Mouse (Mus musculus) limb, embryonic 10.5 days (tissue): Measurements from ENCODE around the gene Nat8f6. TPM values are rescaled to one million over a fixed set of nuclear protein-coding genes. Genes with fewer than 3 reads are reported as not detected.
"Not testable (repeated sequence)": the region's sequence is repeated elsewhere in the genome, so short reads cannot be mapped to it uniquely, and the experiment has no call there.

Experiments used
- DNase-seq: peaks from one replicate; pipeline ENCODE4 v3.0.0-alpha.2; 2017; ENCODE audit warnings: low spot score
- H3K27ac ChIP-seq: fragments of 300-500 bp; sonication (generic); 2 replicates; pipeline ENCODE4 v1.5.1; 2016; ENCODE audit warnings: mild to moderate bottlenecking
- H3K27me3 ChIP-seq: fragments of 300-500 bp; sonication (generic); 2 replicates; pipeline ENCODE4 v1.6.1; 2016; ENCODE audit warnings: low read depth, mild to moderate bottlenecking; ENCODE audit not compliant: poor library complexity, severe bottlenecking
- H3K36me3 ChIP-seq: fragments of 300-500 bp; sonication (generic); 2 replicates; pipeline ENCODE4 v1.6.1; 2016; ENCODE audit warnings: mild to moderate bottlenecking, moderate library complexity
- H3K4me1 ChIP-seq: fragments of 300-500 bp; sonication (generic); 2 replicates; pipeline ENCODE4 v1.6.1; 2016
- H3K4me3 ChIP-seq: fragments of 300-500 bp; sonication (generic); 2 replicates; pipeline ENCODE4 v1.5.1; 2016; ENCODE audit warnings: mild to moderate bottlenecking, moderate library complexity
- H3K9me3 ChIP-seq: fragments of 300-500 bp; sonication (generic); replicated peaks from 2 replicates; pipeline ENCODE4 v1.6.1; 2016; ENCODE audit warnings: mild to moderate bottlenecking
- WGBS: fragments of 180-500 bp; shearing (Covaris S2); methylation state at CpG from one replicate; pipeline ENCODE4 v1.1.7; 2016; 5-methylcytosine and 5-hydroxymethylcytosine counted together
- polyA plus RNA-seq: library from polyadenylated mRNA; unstranded; fragments of >200 nt; fragmentation: Nextera tagmentation; extraction: Ambion mirVana; gene quantifications from 2 replicates; pipeline ENCODE4 v1.2.1, GENCODE M21; 2016

The Nat8f6 gene
- polyA plus RNA-seq, 1 experiment from 2014 or later: not detected

DNA sequence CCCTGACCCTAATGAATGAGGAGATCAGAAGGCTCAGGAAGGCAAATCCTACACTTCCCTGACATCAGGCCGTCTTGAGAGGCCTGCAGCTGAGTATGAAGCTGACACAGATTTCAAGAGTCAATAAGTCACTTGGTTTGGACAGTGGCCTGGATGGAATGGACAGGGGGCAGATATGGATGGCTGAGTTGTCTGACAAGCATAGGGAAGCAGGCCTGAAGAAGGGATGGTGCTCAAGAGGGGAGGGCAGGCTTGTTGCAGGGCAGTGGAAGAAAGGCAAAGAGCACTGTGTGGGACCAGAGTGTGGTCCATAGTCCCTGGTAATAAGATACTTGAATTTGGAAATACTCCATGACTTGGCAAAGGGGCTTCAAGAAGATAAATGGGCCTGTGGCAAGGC lies 8.7 kb upstream of the Nat8f6 start:
- 47% methylated on average over 1 of the region's 1 CpGs for WGBS
- Histone ChIP-seq H3K27ac (no peak overlapping the region), H3K4me3 (no peak overlapping the region), H3K4me1 (no peaks in the 10 kb centered on the region), H3K36me3 (no peaks in the 10 kb centered on the region), H3K9me3 (no peaks in the 10 kb centered on the region), H3K27me3 (no peaks in the 10 kb centered on the region)
- DNase-seq: no peak

GRCm38 (mm10) chr6:85825886-85826285 lies 5.1 kb upstream of the Nat8f6 start:
- WGBS: 88% methylated on average over 2 of the region's 2 CpGs
- Histone ChIP-seq H3K27ac (no peak overlapping the region), H3K4me1 (no peaks in the 10 kb centered on the region), H3K27me3 (no peaks in the 10 kb centered on the region), H3K4me3 (no peak overlapping the region), H3K36me3 (no peaks in the 10 kb centered on the region), H3K9me3 (no peaks in the 10 kb centered on the region)
- DNase-seq: no peak

- Histone ChIP-seq H3K36me3 (no peaks in the 10 kb centered on the region), H3K27ac (no peak overlapping the region), H3K9me3 (no peaks in the 10 kb centered on the region), H3K4me1 (no peaks in the 10 kb centered on the region), H3K4me3 (no peak overlapping the region), H3K27me3 (no peaks in the 10 kb centered on the region)
- WGBS: 86% methylated on average over 1 of the region's 1 CpGs
- no peak for DNase-seq
These were observed 2.8 kb upstream of the Nat8f6 start for GRCm38 (mm10) chr6:85823382-85824090.

DNA sequence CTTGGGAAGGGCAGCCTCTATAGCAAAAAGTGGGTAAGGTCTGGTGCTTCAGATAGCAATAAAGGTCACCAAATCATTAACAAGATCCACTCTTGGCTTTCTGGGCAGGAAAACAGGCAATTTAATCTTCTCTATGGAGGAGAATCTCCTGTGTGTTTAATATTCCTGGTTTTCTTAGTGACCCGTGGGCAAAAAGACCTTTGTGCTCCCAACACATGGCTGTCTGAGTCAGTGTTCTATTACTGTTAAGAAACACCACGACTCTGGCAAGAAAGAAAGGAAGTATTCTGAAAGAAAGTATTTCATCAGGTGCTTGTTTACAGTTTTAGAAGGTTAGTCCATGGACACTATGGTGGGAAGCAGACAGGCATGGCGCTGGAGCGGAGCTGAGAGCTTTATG lies 1.5 kb upstream of the Nat8f6 start:
- 88% methylated on average over 4 of the region's 4 CpGs for WGBS
- no peaks in the 10 kb centered on the region for H3K4me1 ChIP-seq

DNA sequence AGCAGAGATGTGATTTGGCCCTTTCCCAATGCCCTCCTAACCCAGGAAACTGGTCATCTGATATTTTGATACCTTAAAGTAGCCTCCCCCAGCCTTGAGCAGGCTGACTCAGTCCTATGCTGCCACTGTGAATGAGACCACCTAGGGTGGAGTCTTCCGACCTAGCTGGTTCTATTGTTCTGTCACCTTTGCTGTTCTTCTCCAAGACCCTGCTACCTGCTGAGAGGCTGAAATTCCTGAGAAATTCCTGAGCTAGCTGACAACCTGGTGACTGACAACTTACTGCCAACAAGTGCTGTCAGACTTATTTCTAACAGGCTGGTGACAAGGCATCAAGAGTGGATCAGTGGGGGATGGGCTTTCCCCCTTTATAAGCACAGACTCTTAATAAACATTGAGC lies 2.4 kb downstream of the Nat8f6 start:
- Histone ChIP-seq H3K27ac (no peak overlapping the region), H3K4me3 (no peak overlapping the region), H3K27me3 (no peaks in the 10 kb centered on the region), H3K4me1 (no peaks in the 10 kb centered on the region), H3K36me3 (no peaks in the 10 kb centered on the region), H3K9me3 (no peaks in the 10 kb centered on the region)
- WGBS: 53% methylated on average over 1 of the region's 1 CpGs
- DNase-seq: no peak

More for the DNA sequence above, 1.5 kb upstream of the Nat8f6 start:
- no peaks in the 10 kb centered on the region for H3K9me3 ChIP-seq
- DNase-seq: no peak
- no peak overlapping the region for H3K27ac ChIP-seq
- H3K4me3 ChIP-seq: no peak overlapping the region
- no peaks in the 10 kb centered on the region for H3K36me3 ChIP-seq
- H3K27me3 ChIP-seq: no peaks in the 10 kb centered on the region

- Histone ChIP-seq H3K4me3 (no peak overlapping the region), H3K27me3 (no peaks in the 10 kb centered on the region), H3K36me3 (no peaks in the 10 kb centered on the region), H3K4me1 (no peaks in the 10 kb centered on the region), H3K9me3 (no peaks in the 10 kb centered on the region), H3K27ac (no peak overlapping the region)
- DNase-seq: no peak
- WGBS: 84% methylated on average over 2 of the region's 2 CpGs
These were observed 7.4 kb downstream of the Nat8f6 start for GRCm38 (mm10) chr6:85813339-85813738.

- not testable (repeated sequence) for H3K27ac ChIP-seq, H3K27me3 ChIP-seq, H3K4me1 ChIP-seq, H3K4me3 ChIP-seq, H3K9me3 ChIP-seq, DNase-seq, H3K36me3 ChIP-seq
- WGBS: 61% methylated on average over 3 of the region's 3 CpGs
These were observed 9.7 kb downstream of the Nat8f6 start for GRCm38 (mm10) chr6:85810942-85811537.

DNA sequence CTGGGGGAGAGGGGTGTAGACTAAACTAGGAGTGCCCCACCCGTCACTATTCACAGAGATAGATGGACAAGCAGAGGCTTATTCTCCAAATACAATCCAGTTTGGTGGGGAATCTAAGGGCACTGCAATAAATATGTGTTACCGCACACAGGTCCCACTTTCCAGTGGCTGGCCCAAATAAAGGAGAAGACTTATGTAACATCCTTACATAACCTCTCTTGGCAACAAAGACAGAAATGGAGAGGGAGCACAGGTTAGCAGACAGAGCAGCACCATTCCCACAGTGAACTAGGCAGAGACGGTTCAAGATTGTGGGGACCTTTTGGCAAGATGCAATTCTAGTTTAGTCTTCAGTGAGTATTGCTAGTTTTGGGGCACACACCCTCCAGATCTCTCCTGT lies 10.2 kb downstream of the Nat8f6 start:
- H3K4me3 ChIP-seq, H3K27me3 ChIP-seq, H3K36me3 ChIP-seq, H3K27ac ChIP-seq, H3K4me1 ChIP-seq, H3K9me3 ChIP-seq, DNase-seq: not testable (repeated sequence)
- WGBS: 92% methylated on average over 3 of the region's 3 CpGs

DNA sequence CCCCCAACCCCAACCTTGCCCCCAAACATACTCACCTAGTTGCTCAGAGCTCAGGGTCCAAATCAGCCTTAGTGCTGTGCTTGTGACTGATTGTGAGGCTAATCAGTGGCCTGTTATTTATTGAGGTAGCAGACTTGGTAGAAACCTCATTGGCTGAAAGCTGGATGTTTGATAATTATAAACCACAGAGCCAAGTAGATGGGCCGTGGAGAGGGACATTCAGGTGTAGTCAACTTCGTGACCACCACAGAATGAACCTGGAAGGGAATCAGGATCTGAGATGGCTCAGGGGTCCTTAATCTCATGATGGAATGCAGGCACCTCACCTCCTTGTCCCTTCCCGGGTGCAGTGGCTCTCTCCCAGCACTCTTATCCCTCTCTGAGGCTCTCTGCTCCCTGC lies 11.0 kb downstream of the Nat8f6 start:
- not testable (repeated sequence) for H3K9me3 ChIP-seq, H3K27ac ChIP-seq, H3K36me3 ChIP-seq, DNase-seq, H3K4me3 ChIP-seq, H3K4me1 ChIP-seq, H3K27me3 ChIP-seq
- 67% methylated on average over 3 of the region's 3 CpGs for WGBS

- H3K4me3 ChIP-seq, H3K27ac ChIP-seq, H3K9me3 ChIP-seq, H3K27me3 ChIP-seq, H3K36me3 ChIP-seq, DNase-seq, H3K4me1 ChIP-seq: not testable (repeated sequence)
- 79% methylated on average over 5 of the region's 5 CpGs for WGBS
These were observed 17.6 kb downstream of the Nat8f6 start for GRCm38 (mm10) chr6:85803180-85803579.

GRCm38 (mm10) chr6:85765532-85765931 lies 55.2 kb downstream of the Nat8f6 start, which contains the start of gene Nat8f3:
TSS of gene Nat8f3 (minus strand) at chr6:85765754.
- not testable (repeated sequence) for H3K9me3 ChIP-seq, H3K4me1 ChIP-seq, H3K27me3 ChIP-seq, H3K27ac ChIP-seq, H3K4me3 ChIP-seq, H3K36me3 ChIP-seq, DNase-seq
- WGBS: 64% methylated on average over 13 of the region's 13 CpGs

DNA sequence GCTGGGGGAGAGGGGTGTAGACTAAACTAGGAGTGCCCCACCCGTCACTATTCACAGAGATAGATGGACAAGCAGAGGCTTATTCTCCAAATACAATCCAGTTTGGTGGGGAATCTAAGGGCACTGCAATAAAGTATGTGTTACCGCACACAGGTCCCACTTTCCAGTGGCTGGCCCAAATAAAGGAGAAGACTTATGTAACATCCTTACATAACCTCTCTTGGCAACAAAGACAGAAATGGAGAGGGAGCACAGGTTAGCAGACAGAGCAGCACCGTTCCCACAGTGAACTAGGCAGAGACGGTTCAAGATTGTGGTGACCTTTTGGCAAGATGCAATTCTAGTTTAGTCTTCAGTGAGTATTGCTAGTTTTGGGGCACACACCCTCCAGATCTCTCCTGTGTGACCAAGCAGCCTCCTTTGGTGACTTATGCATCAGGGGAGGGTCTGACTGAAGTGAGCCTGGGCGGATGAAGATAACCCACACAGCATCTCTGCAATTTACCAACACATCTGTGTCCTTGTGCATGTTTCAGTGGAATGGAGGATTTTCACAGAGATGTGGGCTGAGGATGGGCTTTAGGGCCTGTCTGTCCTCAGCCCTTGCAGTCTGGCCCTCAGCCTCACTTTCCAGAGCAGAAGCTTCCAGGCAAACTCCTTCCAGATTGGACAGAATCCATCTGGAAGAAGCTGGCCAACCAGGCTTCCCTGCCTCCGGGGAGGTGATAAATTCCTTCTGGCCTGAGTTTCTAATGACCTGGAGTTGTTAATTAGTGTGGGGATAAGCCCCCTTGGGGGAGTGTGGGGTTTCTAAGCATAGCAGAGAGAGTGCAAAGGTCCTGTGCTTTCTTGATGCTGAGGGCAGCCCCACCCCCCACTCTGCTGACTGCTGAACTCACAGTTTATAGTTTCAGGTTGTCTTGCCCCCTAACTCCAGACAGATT lies 57.4 kb downstream of the Nat8f6 start:
- not testable (repeated sequence) for H3K4me1 ChIP-seq, H3K9me3 ChIP-seq, H3K27me3 ChIP-seq, DNase-seq, H3K36me3 ChIP-seq, H3K27ac ChIP-seq, H3K4me3 ChIP-seq
- 74% methylated on average over 6 of the region's 6 CpGs for WGBS

- not testable (repeated sequence) for DNase-seq, H3K36me3 ChIP-seq, H3K4me3 ChIP-seq, H3K27me3 ChIP-seq, H3K27ac ChIP-seq, H3K4me1 ChIP-seq, H3K9me3 ChIP-seq
- 75% methylated on average over 2 of the region's 2 CpGs for WGBS
These were observed 58.1 kb downstream of the Nat8f6 start for GRCm38 (mm10) chr6:85762678-85763077.
